Mouse (Mus musculus): Measurements from ENCODE around the gene Tmprss3. TPM values are rescaled to one million over a fixed set of nuclear protein-coding genes. Genes with fewer than 3 reads are reported as not detected.

Gene Tmprss3
- polyA plus RNA-seq (2017; shearing (Covaris generic)) = 1.2 TPM

GRCm38 (mm10) chr17:31198877-31199276, at the start of gene Tmprss3:
Tmprss3 (minus strand) TSS chr17:31198977.

GRCm38 (mm10) chr17:31207771-31208334, 9.1 kb upstream of the Tmprss3 start, which contains the start of gene Ubash3a:
Ubash3a (plus strand) TSS chr17:31207873.

GRCm38 (mm10) chr17:31165127-31165526, 33.6 kb downstream of the Tmprss3 start, which contains the start of gene Tff1:
Tff1 (minus strand) TSS chr17:31165277.

GRCm38 (mm10) chr17:31144040-31145037, 54.4 kb downstream of the Tmprss3 start, which contains the start of gene Tff2:
Tff2 (minus strand) TSS chr17:31144282.

GRCm38 (mm10) chr17:31129452-31129851, 69.3 kb downstream of the Tmprss3 start, which contains the start of gene Tff3:
Tff3 (minus strand) TSS chr17:31129646.

Other genes with a start within 250 kb of the Tmprss3 start
- gene Umodl1, start 244.3 kb downstream of the Tmprss3 start, polyA plus RNA-seq (2017; shearing (Covaris generic)) = not detected
- gene Abcg1, start 141.3 kb downstream of the Tmprss3 start, polyA plus RNA-seq (2017; shearing (Covaris generic)) = 39.7 TPM
- not detected for gene Tff3, start 69.3 kb downstream of the Tmprss3 start, polyA plus RNA-seq (2017; shearing (Covaris generic))
- not detected for gene Tff2, start 54.7 kb downstream of the Tmprss3 start, polyA plus RNA-seq (2017; shearing (Covaris generic))
- not detected for gene Tff1, start 33.7 kb downstream of the Tmprss3 start, polyA plus RNA-seq (2017; shearing (Covaris generic))
- gene Ubash3a, start 8.9 kb upstream of the Tmprss3 start, polyA plus RNA-seq (2017; shearing (Covaris generic)) = 239 TPM
- gene Rsph1, start 78.4 kb upstream of the Tmprss3 start, polyA plus RNA-seq (2017; shearing (Covaris generic)) = 1.3 TPM
- gene Slc37a1, start 87.8 kb upstream of the Tmprss3 start, polyA plus RNA-seq (2017; shearing (Covaris generic)) = 48.8 TPM
- gene Pde9a, start 187.2 kb upstream of the Tmprss3 start, polyA plus RNA-seq (2017; shearing (Covaris generic)) = not detected

Measured in CD4-positive, CD25-positive, alpha-beta regulatory T cell (primary cell).